Mouse (Mus musculus): ENCODE measurements around the gene Chil4. TPM values are rescaled to one million over a fixed set of nuclear protein-coding genes. Genes with fewer than 3 reads are reported as not detected.

The Chil4 gene
- total RNA-seq, 4 experiments from 2014 or later: not detected

DNA sequence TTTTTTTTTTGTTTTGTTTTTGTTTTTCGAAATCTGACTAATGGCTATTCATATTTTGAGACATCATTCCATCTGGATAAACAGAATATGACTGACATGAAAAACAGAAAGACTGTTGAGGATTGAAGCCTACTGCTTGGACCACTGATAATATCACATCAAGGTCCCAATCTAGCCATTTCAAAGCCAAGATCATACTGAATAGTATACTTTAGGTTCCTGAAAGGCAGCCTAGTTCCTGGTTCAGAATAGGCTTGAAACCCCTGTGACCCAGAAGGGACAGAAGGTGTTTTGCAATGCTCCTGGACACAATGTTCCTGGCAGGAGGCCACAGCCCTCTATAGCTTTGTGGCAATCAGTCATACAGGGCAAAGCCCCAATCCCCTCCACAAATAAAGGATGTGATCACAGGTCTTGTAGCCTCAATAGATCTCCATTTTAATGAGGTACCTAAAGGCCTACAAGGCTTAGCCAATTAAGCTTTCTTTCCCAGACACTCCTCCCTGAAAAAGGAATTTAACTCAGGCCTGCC is 48.7 kb downstream of the Chil4 start:
- no peak for DNase-seq (ENCODE audit: low spot score in 2 of 2)

DNA sequence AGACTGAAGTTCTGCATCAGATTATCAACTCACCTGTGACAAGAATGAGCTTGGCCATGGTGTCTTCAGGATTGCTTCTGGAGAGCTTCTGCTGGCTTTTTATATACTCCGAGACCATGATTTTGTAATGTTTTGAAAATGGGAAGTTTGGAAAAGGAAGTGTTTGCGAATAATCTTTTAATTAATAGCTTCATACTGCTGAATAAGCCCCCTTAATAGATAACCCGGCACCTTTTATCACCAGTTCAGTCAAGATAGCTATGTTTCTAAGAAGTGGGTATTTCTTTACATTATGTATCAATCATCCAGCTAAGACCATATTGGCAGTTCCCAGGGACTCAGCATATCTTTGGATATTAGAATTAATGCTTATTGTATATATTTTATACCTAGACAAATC is 51.8 kb downstream of the Chil4 start, which contains the start of gene Chil3:
TSS of gene Chil3 (minus strand) at position 101 of the 400 bp plus-strand sequence.
- no peak for DNase-seq (ENCODE audit: low spot score in 2 of 2)

DNA sequence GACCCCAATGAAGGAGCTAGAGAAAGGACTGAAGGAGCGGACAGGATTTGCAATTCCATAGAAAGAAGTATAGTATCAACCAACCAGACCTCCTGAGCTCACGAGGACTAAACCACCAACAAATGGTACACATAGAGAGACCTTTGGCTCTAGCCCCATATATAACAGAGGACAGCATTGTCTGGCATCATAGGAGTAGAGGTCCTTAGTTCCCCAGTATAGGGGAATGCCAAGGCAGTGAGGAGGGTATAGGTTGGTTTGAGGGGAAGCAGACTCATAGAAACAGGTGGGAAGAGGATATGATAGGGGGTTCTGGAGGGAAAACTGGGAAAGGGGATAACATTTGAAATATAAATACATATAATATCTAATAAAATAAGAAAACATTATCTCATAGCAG is 64.9 kb downstream of the Chil4 start:
- DNase-seq (ENCODE audit: low spot score in 2 of 2): no peak

Other genes with a start within 250 kb of the Chil4 start
- gene Ovgp1, start 245.8 kb downstream of the Chil4 start, total RNA-seq (2022): 1 to 10 TPM in 1 of 4 experiments, under 1 TPM in 3; 0.48 to 1.3 (median 0.71) TPM
- under 1 TPM in 2 of 4 experiments, not detected in 2; 0.36 to 0.54 TPM for gene Pifo, start 204.9 kb downstream of the Chil4 start, total RNA-seq (2022)
- gene Chil5, start 186.7 kb downstream of the Chil4 start, total RNA-seq (2022): not detected
- gene Chia1, start 106.3 kb downstream of the Chil4 start, total RNA-seq (2022): under 1 TPM; 0.21 to 0.79 (median 0.45) TPM
- gene Chil3, start 51.9 kb downstream of the Chil4 start, total RNA-seq (2022): not detected
- not detected for gene Chil6, start 186.7 kb upstream of the Chil4 start, total RNA-seq (2022)